Mouse (Mus musculus) effector memory CD4-positive, alpha-beta T cell, adult 5 months (primary cell): ENCODE measurements around the gene Usp19. TPM values are rescaled to one million over a fixed set of nuclear protein-coding genes. Genes with fewer than 3 reads are reported as not detected.

Source experiments
- polyA plus RNA-seq: library from polyadenylated mRNA; unstranded; fragments of 100-300 nt; shearing (Covaris generic); gene quantifications from one replicate; pipeline ENCODE4 v1.2.1, GENCODE M21; 2017

The Usp19 gene
- 158 TPM for polyA plus RNA-seq

GRCm38 (mm10) chr9:108490559-108491285, at the start of gene Usp19:
Usp19 (plus strand) TSS chr9:108490602.

DNA sequence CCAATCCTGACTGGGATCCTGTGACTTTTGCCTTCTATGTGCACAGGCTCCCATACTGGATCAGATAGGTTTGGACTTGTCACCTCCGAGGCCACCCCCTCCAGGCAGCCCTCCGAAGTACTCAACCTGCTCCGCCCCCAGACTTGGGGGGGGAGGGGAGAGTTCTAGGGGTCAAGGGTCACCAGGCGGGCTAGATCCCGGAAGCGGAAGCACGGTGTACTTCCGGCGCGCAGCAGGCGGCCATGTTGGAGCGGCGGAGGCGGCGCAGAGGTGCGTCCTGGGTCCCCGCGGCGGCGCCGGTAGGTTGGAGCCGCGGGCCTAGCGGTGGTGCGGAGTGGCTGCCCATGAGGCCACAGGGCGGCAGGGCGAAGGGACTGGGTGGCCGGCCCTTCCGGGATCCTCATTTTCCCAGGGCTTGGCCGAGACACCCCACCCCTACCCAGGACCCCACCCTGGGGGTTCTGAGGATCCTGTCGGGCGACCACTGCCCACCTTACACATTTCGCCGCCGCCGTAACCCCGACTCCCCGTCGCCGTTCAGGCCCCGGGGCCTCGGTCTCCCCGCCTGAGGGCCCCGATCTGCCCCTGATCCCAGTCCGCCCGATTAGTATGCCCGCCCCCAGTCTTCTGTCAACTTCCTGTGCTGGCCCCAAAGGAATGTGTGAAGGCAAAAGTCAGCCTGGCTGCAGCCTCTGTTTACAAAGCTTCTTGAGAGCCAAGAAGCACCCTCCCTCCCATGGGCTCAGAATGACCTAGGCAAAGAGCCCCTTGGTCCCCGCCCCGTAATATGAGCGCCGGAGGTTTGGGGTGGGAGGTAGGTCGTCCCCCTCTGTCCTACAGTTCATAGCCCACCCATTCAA, 29.9 kb upstream of the Usp19 start, which contains the start of gene Ccdc71:
TSS of gene Ccdc71 (plus strand) at position 209 of the 860 bp plus-strand sequence.

DNA sequence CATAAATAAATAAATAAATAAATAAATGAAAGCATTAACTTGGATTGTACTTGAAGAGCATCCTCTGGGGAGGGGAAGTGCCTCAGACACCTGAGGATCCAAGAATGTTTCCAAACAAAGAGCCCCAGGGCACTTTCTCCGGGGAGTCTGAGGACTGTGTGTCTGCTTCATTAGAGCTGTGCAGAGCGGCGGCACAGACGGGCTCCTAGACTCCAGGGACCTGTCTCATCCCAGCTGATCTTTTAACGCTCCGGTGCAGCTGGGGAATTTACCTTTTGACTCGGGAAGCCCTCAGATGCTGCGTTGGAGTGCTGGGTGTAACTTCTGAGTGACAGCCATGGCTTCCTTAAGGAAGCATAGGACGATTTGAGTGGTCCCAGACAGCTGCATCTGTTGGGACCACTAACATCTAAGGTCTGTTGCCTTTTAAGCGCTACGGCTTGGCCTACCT, 29.2 kb upstream of the Usp19 start, which contains the start of gene Klhdc8b:
TSS of gene Klhdc8b (minus strand) at position 401 of the 451 bp plus-strand sequence.

DNA sequence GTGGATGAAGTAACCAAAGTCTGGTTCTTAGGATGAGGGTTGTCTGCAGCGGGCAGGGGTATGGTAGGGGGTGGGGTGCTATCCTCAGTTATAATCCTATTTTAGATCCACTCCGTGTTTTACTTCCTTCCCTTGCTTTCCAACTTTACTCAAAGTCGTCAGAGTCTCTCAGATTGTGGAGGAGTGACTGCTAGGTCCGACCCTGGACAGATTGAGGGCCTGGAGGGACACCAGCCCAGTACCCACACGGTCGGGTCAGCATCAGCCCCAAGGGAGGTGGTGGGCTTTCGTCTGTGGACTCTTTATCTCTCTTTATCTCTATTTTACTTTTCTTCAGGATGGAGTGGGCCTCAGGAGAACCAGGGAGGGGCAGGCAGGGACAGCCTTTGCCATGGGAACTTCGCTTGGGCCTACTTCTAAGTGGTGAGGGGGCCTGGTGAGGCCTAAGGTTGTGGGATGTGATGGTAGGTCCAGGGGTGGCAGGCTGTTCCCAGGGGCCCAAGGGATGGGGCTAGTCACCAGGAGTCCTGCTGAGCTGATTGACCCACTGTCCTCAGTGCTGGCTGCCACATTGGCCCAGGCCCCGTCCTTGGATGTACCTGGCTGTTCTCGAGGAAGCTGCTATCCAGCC, 10.6 kb upstream of the Usp19 start, which contains the start of gene Lamb2:
TSS of gene Lamb2 (plus strand) at position 16 of the 631 bp plus-strand sequence.

DNA sequence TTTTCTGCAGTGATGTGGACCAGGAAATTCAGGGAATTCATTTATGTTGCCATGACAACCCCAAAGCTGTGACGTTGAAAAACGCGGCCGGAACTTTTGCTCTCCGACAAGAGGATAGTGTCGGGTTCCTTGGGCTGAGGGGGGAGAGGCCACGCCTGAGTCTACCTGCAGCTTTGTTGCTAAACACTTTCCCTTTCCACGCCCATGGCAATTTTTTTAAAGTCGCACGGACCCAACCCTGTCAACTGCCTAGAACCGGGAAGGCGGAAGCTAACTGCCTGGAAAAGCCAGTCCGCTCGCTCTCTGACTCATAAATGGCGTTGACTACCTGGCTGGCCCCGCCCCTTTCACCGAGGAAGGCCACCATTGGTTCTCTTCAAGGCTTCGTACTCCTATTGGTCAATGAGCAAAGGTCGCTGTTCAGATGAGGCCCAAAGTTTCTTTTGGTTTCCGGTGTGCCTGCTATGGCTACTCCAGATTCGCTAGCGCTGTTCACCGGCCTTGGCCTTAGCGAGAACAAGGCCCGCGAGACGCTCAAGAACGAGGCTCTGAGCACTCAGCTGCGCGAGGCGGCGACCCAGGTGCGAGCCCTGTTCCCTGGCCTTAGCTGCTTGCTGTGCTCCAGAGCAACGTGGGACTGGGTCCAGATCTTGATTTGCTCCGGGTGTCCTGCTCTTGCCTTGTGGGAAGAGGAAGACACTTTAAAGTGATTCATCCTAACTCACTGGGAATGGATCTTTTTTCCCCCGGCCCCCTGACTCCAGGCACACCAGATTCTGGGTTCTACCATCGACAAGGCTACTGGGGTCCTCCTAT, 17.4 kb downstream of the Usp19 start, which contains the start of gene Qars:
TSS of gene Qars (plus strand) at position 88 of the 816 bp plus-strand sequence.

GRCm38 (mm10) chr9:108516380-108517251, 26.2 kb downstream of the Usp19 start, which contains the start of gene Qrich1:
Qrich1 (plus strand) TSS chr9:108516806.

Other genes with a start within 250 kb of the Usp19 start
- gene Dag1, start 226.6 kb upstream of the Usp19 start, polyA plus RNA-seq = 11.0 TPM
- gene Nicn1, start 200.2 kb upstream of the Usp19 start, polyA plus RNA-seq = 1.7 TPM
- 0.17 TPM for gene Amt, start 193.7 kb upstream of the Usp19 start, polyA plus RNA-seq
- 424 TPM for gene Rhoa, start 184.5 kb upstream of the Usp19 start, polyA plus RNA-seq
- gene Tcta, start 184.4 kb upstream of the Usp19 start, polyA plus RNA-seq = 5.3 TPM
- 260 TPM for gene Gpx1, start 151.7 kb upstream of the Usp19 start, polyA plus RNA-seq
- gene Usp4, start 142.7 kb upstream of the Usp19 start, polyA plus RNA-seq = 94.4 TPM
- 0.74 TPM for gene 1700102P08Rik, start 97.8 kb upstream of the Usp19 start, polyA plus RNA-seq
- not detected for gene Ccdc36, start 62.1 kb upstream of the Usp19 start, polyA plus RNA-seq
- not detected for gene BC048562, start 54.1 kb upstream of the Usp19 start, polyA plus RNA-seq
- gene Ccdc71, start 30.1 kb upstream of the Usp19 start, polyA plus RNA-seq = 27.6 TPM
- 7.3 TPM for gene Klhdc8b, start 29.0 kb upstream of the Usp19 start, polyA plus RNA-seq
- gene Lamb2, start 10.9 kb upstream of the Usp19 start, polyA plus RNA-seq = not detected
- 74.5 TPM for gene Qars, start 17.1 kb downstream of the Usp19 start, polyA plus RNA-seq
- gene Qrich1, start 26.2 kb downstream of the Usp19 start, polyA plus RNA-seq = 172 TPM
- 178 TPM for gene Impdh2, start 69.7 kb downstream of the Usp19 start, polyA plus RNA-seq
- 37.5 TPM for gene Ndufaf3, start 76.8 kb downstream of the Usp19 start, polyA plus RNA-seq
- gene Dalrd3, start 79.3 kb downstream of the Usp19 start, polyA plus RNA-seq = 72.4 TPM
- gene Wdr6, start 88.1 kb downstream of the Usp19 start, polyA plus RNA-seq = 28.6 TPM
- 11.5 TPM for gene P4htm, start 107.1 kb downstream of the Usp19 start, polyA plus RNA-seq
- gene Arih2, start 158.8 kb downstream of the Usp19 start, polyA plus RNA-seq = 179 TPM
- 20.0 TPM for gene Slc25a20, start 171.5 kb downstream of the Usp19 start, polyA plus RNA-seq
- 29.3 TPM for gene Prkar2a, start 198.7 kb downstream of the Usp19 start, polyA plus RNA-seq